Mouse (Mus musculus) megakaryocyte-erythroid progenitor cell, adult 5-6 weeks (primary cell): ENCODE data around the gene Gucy2e. TPM values are rescaled to one million over a fixed set of nuclear protein-coding genes. Genes with fewer than 3 reads are reported as not detected.

Experiments used
- ATAC-seq: replicated peaks from 2 replicates; pipeline ENCODE4 v1.8.0; 2016; ENCODE audit warnings: mild to moderate bottlenecking, inconsistent platforms; ENCODE audit not compliant: severe bottlenecking, poor library complexity, low FRiP score, low TSS enrichment
- total RNA-seq, 2 experiments: library from RNA; stranded (forward) in 1 of 2; stranded (reverse) in 1 of 2; fragments of 200-1000, 215-1000 nt in 1 of 2; fragments of >200 nt in 1 of 2; fragmentation: Nextera tagmentation in 1 of 2; gene quantifications; 2 replicates each; pipeline ENCODE4 v1.2.3; 2014 to 2017

Gene Gucy2e
- total RNA-seq, 2 experiments from 2014 or later, result not detected

DNA sequence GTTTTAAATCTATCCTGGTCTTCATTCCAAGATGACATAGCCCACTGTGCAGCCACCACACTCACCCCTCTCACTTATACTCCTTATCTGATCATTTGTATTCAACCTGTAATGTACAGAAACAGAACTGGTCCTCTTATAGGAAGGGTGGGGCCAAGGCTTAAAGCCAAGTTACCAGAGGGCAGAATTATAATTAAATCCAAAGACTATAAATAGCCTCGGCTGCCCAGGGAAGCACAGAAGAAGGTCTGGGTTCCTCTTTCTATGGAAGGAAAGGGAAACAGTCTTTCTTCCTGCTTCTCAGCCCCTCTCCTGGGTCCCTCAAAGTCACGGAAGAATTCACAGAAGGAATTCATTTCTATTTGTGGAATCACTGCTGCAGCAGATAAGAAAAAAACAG lies 8.8 kb upstream of the Gucy2e start:
- ATAC-seq, result no peak

- ATAC-seq, result no peak
These were observed 8.1 kb upstream of the Gucy2e start for GRCm38 (mm10) chr11:69244911-69245310.

DNA sequence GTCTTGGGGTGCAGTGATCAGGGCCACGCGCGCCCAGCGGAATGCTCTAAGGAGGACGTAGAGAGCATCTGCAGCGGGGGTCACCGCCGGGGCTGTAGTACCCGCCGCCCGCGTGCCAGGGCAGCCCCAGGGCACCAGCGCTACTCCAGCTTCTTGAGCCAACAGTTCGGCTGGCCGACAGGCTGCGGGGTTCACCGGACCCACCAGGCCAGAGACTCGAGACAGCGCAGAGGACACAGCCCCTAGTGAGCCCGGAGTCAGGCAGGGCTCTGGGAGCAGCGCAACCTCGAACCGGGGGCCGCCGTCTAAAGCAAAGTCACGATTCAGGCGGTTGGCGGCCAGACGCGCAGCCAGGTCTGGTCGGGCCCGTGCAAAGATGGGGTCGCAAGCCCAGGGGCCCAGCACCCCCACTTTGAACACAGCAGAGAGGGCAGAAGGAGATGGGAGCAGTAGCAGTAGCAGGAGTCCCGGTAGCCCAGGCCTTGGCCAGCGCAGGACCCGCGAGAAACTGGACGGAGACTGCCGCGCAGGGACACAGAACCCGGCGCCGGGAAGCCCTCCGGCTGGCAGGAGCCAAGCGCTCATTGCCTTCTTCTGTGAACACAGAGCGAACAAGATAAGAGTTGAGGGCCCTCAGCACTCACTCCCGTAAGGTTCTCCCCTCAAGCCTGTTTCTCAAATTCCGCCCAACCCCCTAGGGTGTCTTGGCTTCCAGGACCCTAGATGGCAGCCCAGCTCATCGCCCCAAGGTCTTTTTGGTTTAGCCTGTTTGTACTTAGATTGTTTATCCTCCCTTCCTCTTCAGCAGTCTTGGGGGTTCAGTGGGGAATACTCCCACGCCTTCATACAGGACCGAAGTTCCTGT lies 543 bp downstream of the Gucy2e start:
- ATAC-seq, result no peak

DNA sequence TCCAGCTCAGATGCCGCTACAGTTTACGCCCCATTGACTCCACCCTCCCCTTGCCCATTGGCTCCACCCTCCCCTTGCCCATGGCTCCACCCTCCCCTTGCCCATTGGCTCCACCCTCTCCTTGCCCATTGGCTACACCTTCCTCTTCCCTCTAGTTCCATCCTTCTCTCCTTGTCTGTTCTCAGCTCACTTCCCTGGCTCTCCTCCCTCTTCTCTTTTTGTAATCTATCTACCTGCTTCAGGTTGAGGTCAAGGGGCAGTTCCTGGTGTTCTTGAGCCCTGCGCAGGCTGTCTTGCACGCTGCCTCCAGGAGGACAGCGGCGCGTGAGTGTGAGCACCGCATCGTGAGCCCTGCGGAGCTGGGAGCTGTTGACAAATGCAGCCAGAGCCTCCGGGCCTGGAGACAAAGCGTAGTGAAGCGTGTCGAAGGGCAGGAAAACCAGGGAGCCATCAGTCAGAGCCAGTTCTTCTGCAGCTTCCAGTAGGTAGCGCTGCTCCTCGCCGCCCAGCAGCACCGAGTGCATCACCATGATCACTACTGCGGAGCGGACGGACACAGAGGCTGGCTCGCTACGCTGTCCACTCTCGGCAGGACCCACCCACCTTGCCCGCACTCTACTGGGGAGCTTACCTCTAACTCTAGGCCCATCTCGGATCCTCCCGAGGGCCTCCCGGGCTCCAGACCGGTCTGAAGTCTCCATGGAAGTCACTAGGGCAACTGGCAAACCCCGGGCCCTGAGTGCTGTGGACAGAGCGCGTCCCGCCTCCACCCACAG lies 1.4 kb downstream of the Gucy2e start:
- peak; percentile 96 for ATAC-seq

GRCm38 (mm10) chr11:69233141-69233540 lies 3.7 kb downstream of the Gucy2e start:
- no peak for ATAC-seq

DNA sequence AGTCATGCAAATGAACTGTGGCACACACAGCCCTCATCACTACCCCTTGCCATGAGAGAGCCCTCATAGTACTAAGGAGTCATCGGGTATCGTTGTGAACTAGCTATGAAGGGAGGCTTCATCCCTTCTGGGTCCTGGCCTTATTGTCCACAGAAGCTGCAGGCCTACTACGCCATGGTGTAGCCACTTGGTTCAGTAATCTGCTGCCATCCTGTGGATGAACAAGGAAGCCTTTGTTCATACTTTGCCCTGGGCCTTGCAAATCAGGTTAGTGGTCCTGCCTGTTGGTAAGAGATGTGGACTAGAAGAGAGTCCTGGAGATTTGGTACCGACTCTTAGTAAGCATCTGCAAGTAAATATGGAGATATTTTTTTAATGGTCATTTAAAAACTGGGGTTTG lies 6.4 kb downstream of the Gucy2e start:
- ATAC-seq, result no peak

DNA sequence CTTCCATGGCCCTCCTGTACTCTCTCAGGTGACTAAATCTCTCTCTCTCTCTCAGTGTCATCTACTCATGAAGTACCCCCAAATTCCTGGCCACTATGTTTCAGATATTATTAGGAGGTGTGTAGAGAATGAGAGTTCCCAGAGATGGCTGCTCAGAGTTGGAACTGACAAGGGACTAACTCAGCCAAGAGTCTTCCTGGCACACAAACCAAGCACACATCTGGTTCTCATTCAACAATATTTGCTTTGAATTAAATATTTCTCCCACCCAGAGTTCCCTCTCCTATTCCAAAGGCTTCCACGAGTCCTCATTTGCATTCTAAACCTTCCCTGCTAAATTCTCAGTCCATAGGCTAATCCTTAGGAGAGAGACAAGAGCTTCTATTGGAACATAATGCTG lies 11.1 kb downstream of the Gucy2e start:
- ATAC-seq, result no peak

DNA sequence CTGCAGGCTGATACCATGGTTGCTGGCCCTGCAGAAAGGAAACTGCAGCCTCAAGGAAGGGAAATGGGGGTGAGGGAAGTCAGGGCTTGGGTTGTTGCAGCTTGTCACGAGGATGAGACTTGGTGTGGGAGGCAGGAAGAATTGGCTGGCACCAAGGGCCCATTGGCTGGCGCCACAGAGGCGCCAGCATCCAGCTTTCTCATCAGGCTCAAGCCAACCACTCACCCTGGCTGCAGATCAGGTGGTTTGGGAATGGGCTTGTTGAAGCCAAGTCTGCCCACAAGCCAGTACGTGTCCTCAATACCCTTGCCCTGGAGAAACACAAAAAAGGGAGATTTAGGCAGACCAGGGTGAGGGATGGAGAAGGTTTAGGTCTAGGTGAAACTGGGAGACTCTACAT lies 13.7 kb downstream of the Gucy2e start:
- ATAC-seq, result no peak

- ATAC-seq, result no peak
These were observed 15.8 kb downstream of the Gucy2e start for GRCm38 (mm10) chr11:69221070-69221469.

GRCm38 (mm10) chr11:69218661-69219060 lies 18.2 kb downstream of the Gucy2e start:
- ATAC-seq, result no peak

DNA sequence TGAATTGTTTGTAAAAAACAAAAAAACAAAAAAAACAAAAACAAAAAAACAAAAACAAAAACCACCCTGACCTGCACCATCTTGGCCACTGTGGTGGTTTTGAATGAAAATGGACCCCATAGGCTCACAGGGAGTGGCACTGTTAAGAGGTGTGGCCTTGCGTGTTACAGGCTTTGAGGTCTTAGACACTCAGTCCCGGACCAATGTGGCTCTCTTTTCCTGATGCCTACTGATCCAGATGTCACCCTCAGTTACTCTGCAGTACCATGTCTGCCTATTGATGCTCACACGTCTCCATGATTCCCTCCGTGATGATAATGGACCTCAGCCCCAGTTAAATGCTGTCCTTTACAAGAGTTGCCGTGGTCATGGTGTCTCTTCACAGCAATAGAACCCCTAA lies 19.4 kb downstream of the Gucy2e start:
- no peak for ATAC-seq

DNA sequence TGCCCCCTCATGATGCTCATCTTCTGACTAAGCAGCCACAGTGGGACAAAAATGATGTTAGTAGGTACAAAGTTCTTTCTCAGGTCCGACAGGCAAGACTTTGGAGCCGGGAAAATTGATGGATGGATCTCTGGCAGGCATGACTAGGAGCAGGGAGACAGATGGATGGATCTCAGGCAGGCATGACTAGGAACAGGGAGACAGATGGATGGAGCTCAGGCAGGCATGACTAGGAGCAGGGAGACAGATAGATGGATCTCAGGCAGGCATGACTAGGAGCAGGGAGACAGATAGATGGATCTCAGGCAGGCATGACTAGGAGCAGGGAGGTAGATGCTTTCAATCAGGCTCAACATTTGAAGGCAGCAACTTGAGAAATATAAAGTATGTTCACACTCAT lies 25.4 kb downstream of the Gucy2e start:
- no peak for ATAC-seq

GRCm38 (mm10) chr11:69202469-69203230 lies 34.2 kb downstream of the Gucy2e start:
- ATAC-seq, result peak; percentile 68; the same call in 1 of the 2 replicates

DNA sequence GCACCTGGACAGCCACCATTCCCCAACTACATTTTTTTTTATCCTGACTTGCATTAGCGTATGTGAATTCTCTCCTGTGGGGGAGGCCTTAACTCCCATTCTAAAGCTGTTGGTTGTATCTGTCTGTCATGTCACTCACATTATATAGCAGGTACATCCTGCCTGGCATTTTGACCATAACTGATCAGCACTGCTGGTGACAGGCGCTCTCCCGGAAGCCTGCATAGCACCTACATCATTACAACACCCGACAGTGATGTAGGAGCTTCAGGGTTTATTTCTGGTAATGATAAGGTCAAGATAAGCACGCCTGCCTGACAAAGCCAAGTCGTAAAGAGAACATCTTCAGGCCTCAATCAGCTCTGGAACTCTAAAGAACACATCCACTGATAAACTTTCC lies 36.6 kb downstream of the Gucy2e start:
- ATAC-seq, result no peak

- ATAC-seq, result no peak
These were observed 37.6 kb downstream of the Gucy2e start for GRCm38 (mm10) chr11:69199251-69199650.

GRCm38 (mm10) chr11:69197743-69198142 lies 39.1 kb downstream of the Gucy2e start, which contains the start of gene Alox8:
Gene Alox8, minus strand, starts transcription at chr11:69197843.
- no peak for ATAC-seq

- no peak for ATAC-seq
These were observed 39.6 kb downstream of the Gucy2e start for GRCm38 (mm10) chr11:69197194-69197593.

- ATAC-seq, result no peak
These were observed 40.1 kb downstream of the Gucy2e start for GRCm38 (mm10) chr11:69196766-69197165.

- ATAC-seq, result no peak
These were observed 44.0 kb downstream of the Gucy2e start for GRCm38 (mm10) chr11:69192840-69193239.

- ATAC-seq, result no peak
These were observed 50.9 kb downstream of the Gucy2e start for GRCm38 (mm10) chr11:69185936-69186335.
